Mouse (Mus musculus) G1E (cell line): ENCODE data around the gene Spcs3.

Experiments used
- CTCF ChIP-seq: IDR thresholded peaks from 2 replicates; pipeline ENCODE4 v1.5.1; 2012; ENCODE audit warnings: low read depth, low read length, inconsistent platforms, mixed read lengths
- POLR2AphosphoS5 ChIP-seq: IDR thresholded peaks from 2 replicates; pipeline ENCODE4 v1.6.1; 2012; ENCODE audit warnings: low read depth, low read length, inconsistent platforms; ENCODE audit not compliant: insufficient replicate concordance

GRCm38 (mm10) chr8:54511791-54512190, 18.0 kb downstream of the Spcs3 start:
- TF ChIP-seq POLR2AphosphoS5 (no peak), CTCF (no peak)
